Mouse (Mus musculus) liver, embryonic 14.5 days (tissue): Measurements from ENCODE around the gene Cyp2c40. TPM values are rescaled to one million over a fixed set of nuclear protein-coding genes. Genes with fewer than 3 reads are reported as not detected.
"Not testable (repeated sequence)": the region's sequence is repeated elsewhere in the genome, so short reads cannot be mapped to it uniquely, and the experiment has no call there.

Source experiments
- ATAC-seq: fragments of 200-750 bp; cut with Nextera tagmentation; 2 replicates; pipeline ENCODE4 v1.8.0; 2017; ENCODE audit warnings: moderate number of reproducible peaks, mild to moderate bottlenecking, moderate library complexity; ENCODE audit not compliant: insufficient read depth
- DNase-seq, 3 experiments: peaks; one replicate each; pipeline ENCODE4 v3.0.0-alpha.2; 2012 to 2013; ENCODE audit warnings: low read depth in 3 of 3, low spot score in 3 of 3
- H3K27ac ChIP-seq: fragments of 300-500 bp; sonication (generic); 2 replicates; pipeline ENCODE4 v1.5.1; 2014; ENCODE audit warnings: moderate library complexity, mild to moderate bottlenecking, control low read depth, inconsistent platforms
- H3K27me3 ChIP-seq: fragments of 300-500 bp; sonication (generic); 2 replicates; pipeline ENCODE4 v1.6.1; 2014; ENCODE audit warnings: mild to moderate bottlenecking, low read length, moderate library complexity; ENCODE audit not compliant: control insufficient read depth, insufficient read depth
- H3K36me3 ChIP-seq: fragments of 300-500 bp; sonication (generic); replicated peaks from 2 replicates; pipeline ENCODE4 v1.6.1; 2014; ENCODE audit warnings: low read depth; ENCODE audit not compliant: control insufficient read depth, insufficient read depth
- H3K4me1 ChIP-seq, 2 experiments: fragments of 200-500 bp in 1 of 2; fragments of 300-500 bp in 1 of 2; sonication (generic) in 1 of 2; replicated peaks; 2 replicates each; pipeline ENCODE4 v1.6.1; 2012 to 2014; ENCODE audit warnings: antibody characterized with exemption in 1 of 2, inconsistent platforms in 1 of 2, low read length in 1 of 2; ENCODE audit not compliant: control insufficient read depth in 2 of 2, insufficient read depth in 2 of 2
- H3K4me2 ChIP-seq: fragments of 300-500 bp; sonication (generic); 2 replicates; pipeline ENCODE4 v1.6.1; 2014; ENCODE audit warnings: low read depth, mild to moderate bottlenecking, control low read depth, moderate library complexity
- H3K4me3 ChIP-seq, 2 experiments: fragments of 200-500 bp in 1 of 2; fragments of 300-500 bp in 1 of 2; sonication (generic) in 1 of 2; 2 replicates each; pipeline ENCODE4 v1.5.1; 2012 to 2014; ENCODE audit warnings: low read depth in 2 of 2, low read length in 2 of 2, mild to moderate bottlenecking in 2 of 2, control low read depth in 1 of 2, inconsistent platforms in 1 of 2, moderate library complexity in 1 of 2; ENCODE audit not compliant: insufficient read depth in 1 of 2
- H3K9ac ChIP-seq: fragments of 300-500 bp; sonication (generic); replicated peaks from 2 replicates; pipeline ENCODE4 v1.6.1; 2014; ENCODE audit warnings: mild to moderate bottlenecking, control low read depth, moderate library complexity
- H3K9me3 ChIP-seq: fragments of 300-500 bp; sonication (generic); 2 replicates; pipeline ENCODE4 v1.6.1; 2016; ENCODE audit warnings: low read length, mixed read lengths; ENCODE audit not compliant: control insufficient read depth
- CTCF ChIP-seq: IDR thresholded peaks from 2 replicates; pipeline ENCODE4 v1.5.1; 2016; ENCODE audit warnings: antibody characterized with exemption, low read depth, control low read depth
- EP300 ChIP-seq: IDR thresholded peaks from 2 replicates; pipeline ENCODE4 v1.6.1; 2016; ENCODE audit warnings: antibody characterized with exemption, low read depth
- WGBS: fragments of 180-500 bp; shearing (Covaris S2); extraction: QIAGEN DNeasy Blood & Tissue Kit; methylation state at CpG from one replicate; pipeline ENCODE4 v1.1.7; 2014; ENCODE audit not compliant: insufficient replicate concordance; 5-methylcytosine and 5-hydroxymethylcytosine counted together
- polyA plus RNA-seq, 2 experiments: library from polyadenylated mRNA; depleted of rRNA in 1 of 2; stranded (reverse) in 1 of 2; unstranded in 1 of 2; fragments of >200 nt; fragmentation: Nextera tagmentation in 1 of 2; extraction: Ambion mirVana in 1 of 2; gene quantifications; 2 replicates each; pipeline versions ENCODE4 v1.2.1 to v1.2.3; 2012 to 2014

Gene Cyp2c40
- 0.21 and 0.32 TPM in 2 replicates for polyA plus RNA-seq (2012; rRNA removed)
- polyA plus RNA-seq (2014; fragmentation: Nextera tagmentation; extraction: Ambion mirVana), result 0.67 and 1.6 TPM in 2 replicates

DNA sequence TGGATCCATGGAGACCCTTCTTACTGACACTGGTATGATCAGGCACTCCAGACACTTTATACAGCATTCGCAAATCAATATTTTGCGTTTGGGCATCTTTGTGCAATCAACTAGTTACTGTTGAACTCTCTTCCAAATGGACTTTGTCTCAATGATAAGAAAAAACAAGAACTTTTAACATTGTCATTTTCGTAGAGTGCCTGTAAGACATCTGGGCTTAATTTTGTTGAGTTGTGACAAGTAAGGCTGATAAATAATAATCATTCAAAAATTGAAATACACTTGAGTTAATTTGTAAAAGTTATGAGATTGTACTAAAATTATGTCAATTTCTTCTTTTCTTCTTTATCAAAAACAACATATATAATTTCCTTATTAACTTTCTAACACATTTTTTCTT lies at the start of gene Cyp2c40:
Cyp2c40 (minus strand) TSS at position 101 of the 400 bp plus-strand sequence.
- ATAC-seq, H3K27me3 ChIP-seq, H3K27ac ChIP-seq, DNase-seq, H3K4me2 ChIP-seq, H3K36me3 ChIP-seq, H3K4me1 ChIP-seq, H3K9ac ChIP-seq, H3K9me3 ChIP-seq, H3K4me3 ChIP-seq: not testable (repeated sequence)
- 58% methylated on average over 3 of the region's 3 CpGs for WGBS

DNA sequence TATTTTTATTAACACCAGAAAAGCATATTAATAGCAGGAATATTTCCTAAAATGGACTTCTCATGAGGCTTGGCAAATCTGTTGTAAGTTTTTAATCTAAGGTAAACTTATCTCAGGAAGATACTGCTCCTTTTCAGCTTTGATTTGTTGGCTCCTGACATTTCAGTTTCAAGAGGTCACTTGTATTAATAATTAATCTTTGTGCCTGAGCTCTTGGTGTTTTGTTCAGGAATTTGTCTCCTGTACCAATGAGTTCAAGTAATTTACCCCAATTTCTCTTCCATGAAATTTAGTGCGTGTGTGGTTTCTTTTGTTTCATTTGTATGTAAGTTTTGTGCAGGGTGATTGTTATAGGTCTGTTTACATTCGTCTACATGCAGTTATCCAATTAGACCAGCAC lies 8.3 kb upstream of the Cyp2c40 start:
- H3K9ac ChIP-seq, H3K27me3 ChIP-seq, ATAC-seq, H3K4me1 ChIP-seq, H3K27ac ChIP-seq, H3K4me2 ChIP-seq, H3K9me3 ChIP-seq, H3K4me3 ChIP-seq, H3K36me3 ChIP-seq, DNase-seq: not testable (repeated sequence)
- 47% methylated on average over 2 of the region's 2 CpGs for WGBS

DNA sequence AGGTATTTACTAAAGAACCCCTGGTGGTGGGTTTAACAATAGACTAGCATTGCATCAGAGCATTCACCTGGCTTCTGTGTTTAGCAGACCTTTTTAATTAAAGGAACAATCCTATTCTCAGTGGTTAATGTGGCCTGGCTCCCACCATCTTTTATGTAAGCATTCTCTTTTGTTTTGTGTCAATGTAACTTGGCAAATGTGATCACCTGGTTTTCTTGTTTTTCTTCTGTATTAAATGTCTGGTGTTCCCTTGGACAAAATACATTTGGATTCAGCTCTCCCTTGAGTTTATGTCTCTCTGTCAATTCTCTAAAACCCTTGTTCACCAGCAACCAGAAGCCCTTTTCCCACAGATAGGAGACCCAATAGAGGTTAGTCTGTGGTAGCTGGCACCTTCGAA lies 3.8 kb upstream of the Cyp2c40 start:
- not testable (repeated sequence) for H3K36me3 ChIP-seq, H3K9ac ChIP-seq, ATAC-seq, H3K9me3 ChIP-seq, H3K4me3 ChIP-seq, H3K4me1 ChIP-seq, H3K27me3 ChIP-seq, DNase-seq, H3K4me2 ChIP-seq, H3K27ac ChIP-seq
- WGBS, result 62% methylated on average over 1 of the region's 1 CpGs

GRCm38 (mm10) chr19:39815991-39816390 lies 3.4 kb upstream of the Cyp2c40 start:
- H3K27me3 ChIP-seq, H3K4me1 ChIP-seq, H3K36me3 ChIP-seq, H3K4me3 ChIP-seq, H3K4me2 ChIP-seq, ATAC-seq, H3K9me3 ChIP-seq, H3K27ac ChIP-seq, DNase-seq, H3K9ac ChIP-seq: not testable (repeated sequence)
- WGBS, result 47% methylated on average over 4 of the region's 4 CpGs

- 72% methylated on average over 2 of the region's 2 CpGs for WGBS
- H3K9me3 ChIP-seq, H3K4me2 ChIP-seq, ATAC-seq, H3K9ac ChIP-seq, H3K27me3 ChIP-seq, H3K27ac ChIP-seq, H3K4me3 ChIP-seq, H3K36me3 ChIP-seq, DNase-seq, H3K4me1 ChIP-seq: not testable (repeated sequence)
These were observed 27.2 kb downstream of the Cyp2c40 start for GRCm38 (mm10) chr19:39785458-39785857.

DNA sequence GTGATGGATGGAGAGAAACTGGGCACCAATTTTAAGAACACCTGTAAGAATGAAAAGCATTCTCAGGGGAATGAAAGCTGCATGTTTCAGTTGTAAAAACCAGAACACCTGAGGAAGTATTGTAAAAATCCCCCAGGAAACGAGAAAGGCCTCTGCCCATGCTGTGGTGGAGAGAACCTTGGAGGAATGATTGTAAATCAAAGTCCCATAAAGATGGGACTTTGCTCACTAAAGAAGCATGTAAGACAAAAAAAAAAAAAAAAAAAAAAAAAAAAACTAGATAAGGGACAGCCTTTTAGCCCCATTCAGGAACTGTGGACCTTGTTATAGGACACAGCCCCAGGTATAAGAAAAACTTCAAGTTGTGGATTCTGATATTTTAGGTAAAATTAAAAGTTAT lies 67.3 kb downstream of the Cyp2c40 start:
- Histone ChIP-seq H3K27me3 (no peaks in the 10 kb centered on the region), H3K27ac (no peak overlapping the region), H3K36me3 (no peaks in the 10 kb centered on the region), H3K9ac (no peak overlapping the region), H3K9me3 (no peaks in the 10 kb centered on the region), H3K4me2 (no peak overlapping the region), H3K4me3 (no peak overlapping the region), H3K4me1 (peaks cover 0 to 3% of the 10 kb centered on the region in 2 experiments; a peak in 1 of 4 replicates)
- no peak for TF ChIP-seq CTCF
- TF ChIP-seq EP300, result no peak
- DNase-seq (no peak), ATAC-seq (no peak)
- WGBS, result 30% methylated on average over 1 of the region's 1 CpGs

DNA sequence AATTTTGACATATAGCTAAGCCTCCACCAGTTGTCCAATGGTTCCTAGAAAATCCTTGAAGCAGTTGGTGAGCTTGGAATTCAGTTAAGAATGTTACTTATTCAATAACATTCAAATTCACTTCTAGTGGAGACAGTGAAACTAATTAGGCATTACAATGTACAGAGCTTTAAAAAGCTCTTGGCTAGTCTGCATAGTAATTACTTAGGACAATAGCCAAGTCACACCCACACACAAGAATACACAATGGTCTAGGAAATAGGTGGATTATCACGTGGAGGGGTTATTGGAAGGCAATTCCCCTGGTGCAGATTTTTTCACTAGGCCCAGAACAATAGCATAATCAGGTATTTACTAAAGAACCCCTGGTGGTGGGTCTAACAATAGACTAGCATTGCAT lies 68.3 kb downstream of the Cyp2c40 start:
- H3K4me1 ChIP-seq, H3K4me2 ChIP-seq, H3K9me3 ChIP-seq, H3K27me3 ChIP-seq, ATAC-seq, H3K4me3 ChIP-seq, H3K36me3 ChIP-seq, H3K9ac ChIP-seq, H3K27ac ChIP-seq, DNase-seq: not testable (repeated sequence)
- 57% methylated on average over 1 of the region's 1 CpGs for WGBS
